Mouse (Mus musculus) lung, embryonic 14.5 days (tissue): ENCODE measurements at regions not wholly inside any gene's neighbourhood (a gene's known extent, or its start where the extent isn't known, plus 50 kb on each side); places are given as distances from the start of the nearest gene placed in this dataset.

ENCODE experiments used
- ATAC-seq: fragments of 200-750 bp; cut with Nextera tagmentation; 2 replicates; pipeline ENCODE4 v1.8.0; 2017; ENCODE audit warnings: mild to moderate bottlenecking, moderate TSS enrichment, moderate library complexity; ENCODE audit not compliant: insufficient read depth
- DNase-seq: peaks from one replicate; pipeline ENCODE4 v3.0.0-alpha.2; 2015
- H3K27ac ChIP-seq: fragments of 300-500 bp; sonication (generic); 2 replicates; pipeline ENCODE4 v1.5.1; 2014; ENCODE audit warnings: low read depth, mild to moderate bottlenecking, moderate library complexity
- H3K27me3 ChIP-seq: fragments of 300-500 bp; sonication (generic); 2 replicates; pipeline ENCODE4 v1.6.1; 2014; ENCODE audit warnings: low read length, control low read depth; ENCODE audit not compliant: insufficient read depth
- H3K36me3 ChIP-seq: fragments of 300-500 bp; sonication (generic); 2 replicates; pipeline ENCODE4 v1.6.1; 2014; ENCODE audit warnings: control low read depth; ENCODE audit not compliant: insufficient read depth
- H3K4me1 ChIP-seq: fragments of 300-500 bp; sonication (generic); 2 replicates; pipeline ENCODE4 v1.6.1; 2014; ENCODE audit warnings: antibody characterized with exemption, control low read depth; ENCODE audit not compliant: insufficient read depth
- H3K4me2 ChIP-seq: fragments of 300-500 bp; sonication (generic); 2 replicates; pipeline ENCODE4 v1.6.1; 2014; ENCODE audit warnings: mild to moderate bottlenecking
- H3K4me3 ChIP-seq: fragments of 300-500 bp; sonication (generic); 2 replicates; pipeline ENCODE4 v1.5.1; 2014; ENCODE audit warnings: low read depth, low read length
- H3K9ac ChIP-seq: fragments of 300-500 bp; sonication (generic); 2 replicates; pipeline ENCODE4 v1.6.1; 2014
- H3K9me3 ChIP-seq: fragments of 300-500 bp; sonication (generic); 2 replicates; pipeline ENCODE4 v1.6.1; 2016; ENCODE audit warnings: low read depth, low read length, control low read depth
- CTCF ChIP-seq: IDR thresholded peaks from 2 replicates; pipeline ENCODE4 v1.5.1; 2016; ENCODE audit warnings: antibody characterized with exemption, low read depth
- WGBS: fragments of 180-500 bp; shearing (Covaris S2); extraction: QIAGEN DNeasy Blood & Tissue Kit; methylation state at CpG from one replicate; pipeline ENCODE4 v1.1.7; 2014; 5-methylcytosine and 5-hydroxymethylcytosine counted together

DNA sequence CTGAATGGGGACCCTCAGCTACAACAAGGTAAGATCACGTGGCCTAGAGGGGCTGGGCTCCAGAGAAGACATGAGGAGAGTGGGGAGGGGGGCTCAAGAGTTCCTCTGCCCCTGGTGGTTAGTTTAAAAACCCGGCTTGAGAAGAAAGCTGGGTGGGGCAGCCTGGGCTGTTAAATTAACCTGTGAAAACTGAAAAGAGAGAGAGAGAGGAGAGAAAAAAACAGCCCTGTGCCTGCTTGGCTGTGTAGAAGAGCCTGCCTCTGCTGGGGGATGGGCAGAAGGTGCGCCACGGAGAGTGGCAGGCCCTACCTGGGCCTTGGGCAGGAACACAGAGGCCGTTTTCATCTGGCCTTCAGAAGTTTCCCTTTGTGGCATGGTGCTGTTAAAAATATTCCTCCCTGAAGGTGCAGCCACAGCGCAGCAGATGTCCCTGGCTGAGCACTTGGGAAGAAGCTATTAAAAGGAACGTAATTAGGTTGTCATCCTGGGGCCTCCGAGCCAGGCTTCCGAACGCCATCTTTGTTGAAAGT, 75.0 kb upstream of the Calm2 start:
- H3K4me1 ChIP-seq, result peaks cover 24% of the 10 kb centered on the region
- H3K9me3 ChIP-seq, result no peaks in the 10 kb centered on the region
- no peak overlapping the region for H3K9ac ChIP-seq
- TF ChIP-seq CTCF, result no peak
- DNase-seq, result peak; percentile 28
- H3K36me3 ChIP-seq, result no peaks in the 10 kb centered on the region
- 31% methylated on average over 10 of the region's 10 CpGs for WGBS
- H3K4me2 ChIP-seq, result no peak overlapping the region
- ATAC-seq, result no peak
- no peak overlapping the region for H3K4me3 ChIP-seq
- H3K27me3 ChIP-seq, result no peaks in the 10 kb centered on the region
- peak overlapping the region; percentile 40 for H3K27ac ChIP-seq

DNA sequence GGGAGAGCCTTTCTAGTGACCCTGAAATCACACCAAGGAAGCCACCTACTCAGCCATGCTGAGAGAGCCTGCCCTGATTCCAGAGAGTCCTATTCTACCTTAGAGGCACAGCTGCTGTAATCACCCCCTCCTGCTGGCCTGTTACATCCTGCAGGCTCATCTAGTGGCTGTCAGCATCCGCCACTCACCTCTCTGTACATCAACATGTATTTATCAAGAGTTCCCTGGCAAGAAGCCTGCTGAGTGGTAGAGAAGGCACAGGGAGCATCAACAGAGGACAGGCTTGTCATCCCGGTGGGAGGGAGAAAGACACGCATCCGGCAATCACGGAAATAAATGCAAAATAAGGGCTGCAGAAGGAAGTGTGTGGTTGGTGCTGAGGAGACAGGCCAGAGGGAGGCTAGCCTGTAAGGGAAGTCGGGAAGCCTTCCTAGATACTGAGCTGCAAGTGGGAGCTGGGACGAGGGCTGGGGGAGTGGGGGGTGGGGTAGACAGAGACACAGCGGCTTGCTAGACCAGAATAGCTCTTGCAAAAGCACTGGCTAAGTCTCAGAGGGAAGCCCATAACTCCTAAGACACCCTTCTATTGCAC, 75.9 kb upstream of the Calm2 start:
- H3K4me1 ChIP-seq, result peaks cover 24% of the 10 kb centered on the region
- peak overlapping the region; percentile 52 for H3K27ac ChIP-seq
- H3K4me2 ChIP-seq, result no peak overlapping the region; the same call in 1 of the 2 replicates
- H3K9ac ChIP-seq, result no peak overlapping the region
- ATAC-seq, result peak; percentile 90
- DNase-seq, result peak; percentile 74
- no peaks in the 10 kb centered on the region for H3K9me3 ChIP-seq
- H3K27me3 ChIP-seq, result no peaks in the 10 kb centered on the region
- peak; percentile 16; the same call in 1 of the 2 replicates for TF ChIP-seq CTCF
- no peak overlapping the region for H3K4me3 ChIP-seq
- 10% methylated on average over 8 of the region's 8 CpGs for WGBS
- no peaks in the 10 kb centered on the region for H3K36me3 ChIP-seq

DNA sequence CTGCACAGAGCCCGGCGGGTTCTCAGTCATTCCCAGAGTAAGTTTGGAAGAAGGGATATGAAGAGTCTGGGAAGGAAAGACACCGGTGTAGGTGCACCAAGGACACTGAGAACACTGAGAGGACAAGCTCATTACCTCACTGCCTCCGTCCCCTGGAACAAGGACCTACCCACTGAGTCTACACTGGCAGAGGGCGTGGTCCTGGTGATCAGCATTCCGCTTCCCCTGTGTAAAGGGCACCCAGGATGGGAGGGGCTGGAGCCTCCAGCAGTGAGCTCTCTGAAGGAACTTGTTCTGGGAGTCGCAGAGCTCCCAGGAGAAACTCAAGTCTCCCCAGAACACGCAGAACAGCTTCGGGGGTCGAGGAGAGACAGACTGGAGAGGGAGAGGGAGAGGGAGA, 76.9 kb upstream of the Calm2 start:
- Histone ChIP-seq H3K27me3 (no peaks in the 10 kb centered on the region), H3K36me3 (no peaks in the 10 kb centered on the region), H3K9ac (no peak overlapping the region; the same call in 1 of the 2 replicates), H3K4me2 (no peak overlapping the region), H3K9me3 (no peaks in the 10 kb centered on the region), H3K27ac (no peak overlapping the region), H3K4me3 (no peak overlapping the region), H3K4me1 (peaks cover 24% of the 10 kb centered on the region)
- DNase-seq, result peak; percentile 53
- TF ChIP-seq CTCF, result no peak
- ATAC-seq, result peak; percentile 21; the same call in 1 of the 2 replicates
- 33% methylated on average over 10 of the region's 10 CpGs for WGBS

DNA sequence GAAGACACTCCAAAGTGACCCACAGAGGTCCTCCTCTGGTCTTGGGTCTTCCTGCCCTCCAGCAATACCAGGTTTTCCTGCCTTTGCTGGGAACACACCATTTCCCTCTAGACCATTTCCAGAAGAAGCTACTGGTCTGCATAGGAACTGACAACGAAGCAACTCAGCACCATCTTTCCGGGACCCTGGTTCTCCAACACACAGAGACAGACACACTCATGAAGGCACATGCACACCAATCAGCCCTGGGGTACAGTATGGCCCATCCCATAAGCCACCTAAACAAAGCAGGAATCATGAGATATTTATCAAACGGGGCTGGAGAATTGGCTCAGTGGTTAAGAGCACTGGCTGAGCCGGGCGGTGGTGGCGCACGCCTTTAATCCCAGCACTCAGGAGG, 80.4 kb upstream of the Calm2 start:
- DNase-seq (no peak), ATAC-seq (no peak)
- Histone ChIP-seq H3K4me1 (peaks cover 33% of the 10 kb centered on the region), H3K27me3 (no peaks in the 10 kb centered on the region), H3K4me2 (no peak overlapping the region), H3K4me3 (no peak overlapping the region), H3K9me3 (no peaks in the 10 kb centered on the region), H3K27ac (no peak overlapping the region), H3K36me3 (no peaks in the 10 kb centered on the region), H3K9ac (no peak overlapping the region)
- WGBS, result 92% methylated on average over 7 of the region's 7 CpGs
- no peak for TF ChIP-seq CTCF

DNA sequence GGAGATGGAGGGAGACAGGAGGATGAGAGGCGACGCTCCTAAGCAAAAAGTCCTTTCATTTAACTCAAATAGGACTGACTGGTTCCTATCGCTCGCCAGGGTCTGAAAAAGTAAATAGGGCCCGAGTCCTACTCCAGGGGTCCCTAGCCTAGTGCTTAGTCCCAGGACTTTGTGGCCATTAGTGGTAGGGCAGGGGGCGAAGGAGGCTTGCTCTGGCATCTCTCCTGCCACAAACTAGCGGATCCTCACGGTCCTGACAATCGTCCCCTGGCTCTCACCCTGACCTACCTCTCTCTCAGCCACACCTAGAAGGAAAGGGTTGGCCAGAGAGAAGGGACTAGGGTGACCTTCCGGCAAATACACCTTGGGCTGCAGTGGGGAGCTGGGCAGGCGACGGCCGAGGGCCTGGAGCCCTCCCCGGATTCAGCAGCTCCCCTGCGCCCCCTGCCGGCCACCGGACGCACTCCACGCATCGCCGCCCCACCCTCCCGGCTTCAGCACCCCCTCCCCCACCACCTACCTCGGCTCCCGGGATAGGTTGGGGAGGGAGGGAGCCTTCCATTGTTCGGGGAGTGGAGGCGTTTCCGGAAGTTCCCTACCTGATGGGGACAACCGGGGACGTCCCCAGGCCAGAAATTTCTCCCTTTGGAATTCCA, 83.6 kb upstream of the Calm2 start:
- no peaks in the 10 kb centered on the region for H3K36me3 ChIP-seq
- no peaks in the 10 kb centered on the region for H3K27me3 ChIP-seq
- DNase-seq, result peak; percentile 86
- H3K4me1 ChIP-seq, result peaks cover 18% of the 10 kb centered on the region
- no peaks in the 10 kb centered on the region for H3K9me3 ChIP-seq
- TF ChIP-seq CTCF, result peak; percentile 85
- H3K4me2 ChIP-seq, result peak overlapping the region; percentile 67
- peak overlapping the region; percentile 63; the same call in 1 of the 2 replicates for H3K27ac ChIP-seq
- ATAC-seq, result peak; percentile 84
- peak overlapping the region; percentile 36 for H3K9ac ChIP-seq
- WGBS, result 15% methylated on average over 29 of the region's 29 CpGs
- peak overlapping the region; percentile 37 for H3K4me3 ChIP-seq

DNA sequence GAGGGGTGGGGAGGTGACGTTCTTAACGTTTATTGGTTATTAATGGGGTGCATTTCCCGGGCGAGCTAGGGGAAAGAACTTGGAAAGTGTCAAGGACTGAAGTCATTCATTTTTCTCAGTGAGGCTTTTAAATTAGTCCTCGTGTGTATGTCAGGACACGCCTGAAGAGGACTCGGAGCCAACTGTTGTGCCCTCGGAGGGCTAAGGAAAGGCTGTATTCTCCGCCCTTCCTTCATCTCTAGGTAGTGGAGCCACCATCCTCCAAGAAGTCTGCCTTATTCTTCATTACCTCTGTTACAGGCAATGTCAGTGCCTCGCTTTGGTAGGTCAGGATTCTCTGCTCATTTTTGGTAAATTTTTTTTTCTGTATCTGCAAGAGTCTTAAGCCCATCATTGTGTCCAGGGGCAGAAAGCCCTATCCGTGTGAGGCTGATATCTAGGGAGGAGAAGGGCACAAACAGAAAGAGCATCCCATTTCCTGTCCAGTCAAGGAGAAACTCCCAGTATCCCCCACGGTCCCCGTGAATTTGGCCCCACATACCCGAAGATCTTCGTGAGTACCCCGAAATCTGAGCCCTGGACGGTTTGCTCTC, 84.2 kb upstream of the Calm2 start:
- no peak for DNase-seq
- Histone ChIP-seq H3K9me3 (no peaks in the 10 kb centered on the region), H3K4me2 (peak overlapping the region; percentile 67), H3K4me3 (peak overlapping the region; percentile 37), H3K9ac (peak overlapping the region; percentile 36), H3K27me3 (no peaks in the 10 kb centered on the region), H3K36me3 (no peaks in the 10 kb centered on the region), H3K4me1 (peaks cover 18% of the 10 kb centered on the region), H3K27ac (peak overlapping the region; percentile 63; the same call in 1 of the 2 replicates)
- ATAC-seq, result peak; percentile 50
- TF ChIP-seq CTCF, result no peak
- 4% methylated on average over 17 of the region's 17 CpGs for WGBS
